Mouse (Mus musculus) neural tube, embryonic 15.5 days (tissue): Measurements from ENCODE around the gene 1700102P08Rik. TPM values are rescaled to one million over a fixed set of nuclear protein-coding genes. Genes with fewer than 3 reads are reported as not detected.
A peak's percentile ranks its signal among the peaks of the same experiment; 100 is the strongest.

Experiments used
- ATAC-seq: fragments of 200-750 bp; cut with Nextera tagmentation; 2 replicates; pipeline ENCODE4 v1.8.0; 2017; ENCODE audit warnings: mild to moderate bottlenecking, moderate TSS enrichment, moderate library complexity; ENCODE audit not compliant: low FRiP score
- H3K27ac ChIP-seq: fragments of 300-500 bp; sonication (generic); replicated peaks from 2 replicates; pipeline ENCODE4 v1.5.1; 2015; ENCODE audit warnings: mild to moderate bottlenecking, inconsistent platforms
- H3K27me3 ChIP-seq: fragments of 300-500 bp; sonication (generic); replicated peaks from 2 replicates; pipeline ENCODE4 v1.6.1; 2015; ENCODE audit warnings: inconsistent platforms
- H3K36me3 ChIP-seq: fragments of 300-500 bp; sonication (generic); 2 replicates; pipeline ENCODE4 v1.6.1; 2015; ENCODE audit warnings: inconsistent platforms
- H3K4me1 ChIP-seq: fragments of 300-500 bp; sonication (generic); 2 replicates; pipeline ENCODE4 v1.6.1; 2015; ENCODE audit warnings: inconsistent platforms
- H3K4me2 ChIP-seq: fragments of 300-500 bp; sonication (generic); 2 replicates; pipeline ENCODE4 v1.6.1; 2015; ENCODE audit warnings: inconsistent platforms, mild to moderate bottlenecking, moderate library complexity
- H3K4me3 ChIP-seq: fragments of 300-500 bp; sonication (generic); replicated peaks from 2 replicates; pipeline ENCODE4 v1.5.1; 2015; ENCODE audit warnings: mild to moderate bottlenecking, inconsistent platforms
- H3K9ac ChIP-seq: fragments of 300-500 bp; sonication (generic); replicated peaks from 2 replicates; pipeline ENCODE4 v1.6.1; 2015; ENCODE audit warnings: mild to moderate bottlenecking, inconsistent platforms
- H3K9me3 ChIP-seq: fragments of 300-500 bp; sonication (generic); replicated peaks from 2 replicates; pipeline ENCODE4 v1.6.1; 2016; ENCODE audit warnings: inconsistent platforms
- WGBS: fragments of 180-500 bp; shearing (Covaris S2); methylation state at CpG from one replicate; pipeline ENCODE4 v1.1.7; 2015; ENCODE audit warnings: mixed read lengths; 5-methylcytosine and 5-hydroxymethylcytosine counted together
- polyA plus RNA-seq: library from polyadenylated mRNA; unstranded; fragments of >200 nt; fragmentation: Nextera tagmentation; extraction: Ambion mirVana; gene quantifications from 2 replicates; pipeline ENCODE4 v1.2.1, GENCODE M21; 2015

1700102P08Rik gene
- polyA plus RNA-seq, 1 experiment from 2014 or later = 1.3 TPM

GRCm38 (mm10) chr9:108451519-108452160, 59.0 kb downstream of the 1700102P08Rik start:
- H3K27me3 ChIP-seq = no peaks in the 10 kb centered on the region
- H3K27ac ChIP-seq = peak overlapping the region; percentile 87
- WGBS = 50% methylated on average over 6 of the region's 6 CpGs
- peak overlapping the region; percentile 74 for H3K4me3 ChIP-seq
- no peak for ATAC-seq
- H3K4me1 ChIP-seq = peaks cover 50% of the 10 kb centered on the region
- peak overlapping the region; percentile 83 for H3K4me2 ChIP-seq
- H3K9ac ChIP-seq = peak overlapping the region; percentile 90
- no peaks in the 10 kb centered on the region for H3K9me3 ChIP-seq
- H3K36me3 ChIP-seq = peaks cover 18% of the 10 kb centered on the region

- H3K4me2 ChIP-seq = peak overlapping the region; percentile 83
- peak; percentile 91 for ATAC-seq
- H3K4me1 ChIP-seq = peaks cover 50% of the 10 kb centered on the region
- H3K4me3 ChIP-seq = peak overlapping the region; percentile 74
- peak overlapping the region; percentile 87 for H3K27ac ChIP-seq
- H3K27me3 ChIP-seq = no peaks in the 10 kb centered on the region
- peaks cover 17% of the 10 kb centered on the region for H3K36me3 ChIP-seq
- under 1% methylated on average over 40 of the region's 40 CpGs for WGBS
- peak overlapping the region; percentile 90 for H3K9ac ChIP-seq
- no peaks in the 10 kb centered on the region for H3K9me3 ChIP-seq
These were observed 59.8 kb downstream of the 1700102P08Rik start for GRCm38 (mm10) chr9:108452291-108452906.

GRCm38 (mm10) chr9:108452911-108453310, 60.3 kb downstream of the 1700102P08Rik start:
- peak; percentile 28 for ATAC-seq
- Histone ChIP-seq H3K27ac (peak overlapping the region; percentile 87), H3K36me3 (peaks cover 12% of the 10 kb centered on the region), H3K4me1 (peaks cover 50% of the 10 kb centered on the region), H3K9ac (peak overlapping the region; percentile 90), H3K9me3 (no peaks in the 10 kb centered on the region), H3K4me2 (peak overlapping the region; percentile 83), H3K27me3 (no peaks in the 10 kb centered on the region), H3K4me3 (peak overlapping the region; percentile 74)
- WGBS = 40% methylated on average over 6 of the region's 6 CpGs

- peak overlapping the region; percentile 90 for H3K9ac ChIP-seq
- no peaks in the 10 kb centered on the region for H3K27me3 ChIP-seq
- H3K4me1 ChIP-seq = peaks cover 50% of the 10 kb centered on the region
- H3K36me3 ChIP-seq = peaks cover 7% of the 10 kb centered on the region; the same call in 1 of the 2 replicates
- H3K27ac ChIP-seq = peak overlapping the region; percentile 87
- peak overlapping the region; percentile 83 for H3K4me2 ChIP-seq
- no peak for ATAC-seq
- WGBS = 83% methylated on average over 4 of the region's 4 CpGs
- H3K4me3 ChIP-seq = peak overlapping the region; percentile 74
- H3K9me3 ChIP-seq = no peaks in the 10 kb centered on the region
These were observed 60.9 kb downstream of the 1700102P08Rik start for GRCm38 (mm10) chr9:108453458-108453857.

GRCm38 (mm10) chr9:108454429-108454828, 61.8 kb downstream of the 1700102P08Rik start:
- no peaks in the 10 kb centered on the region for H3K27me3 ChIP-seq
- WGBS = 89% methylated on average over 6 of the region's 6 CpGs
- no peak overlapping the region; the same call in 1 of the 2 replicates for H3K27ac ChIP-seq
- H3K4me3 ChIP-seq = no peak overlapping the region
- H3K9ac ChIP-seq = no peak overlapping the region
- H3K4me1 ChIP-seq = peaks cover 44% of the 10 kb centered on the region
- no peaks in the 10 kb centered on the region for H3K9me3 ChIP-seq
- ATAC-seq = no peak
- no peaks in the 10 kb centered on the region for H3K36me3 ChIP-seq
- no peak overlapping the region for H3K4me2 ChIP-seq

GRCm38 (mm10) chr9:108455747-108456571, 63.4 kb downstream of the 1700102P08Rik start:
- no peaks in the 10 kb centered on the region for H3K9me3 ChIP-seq
- H3K4me3 ChIP-seq = no peak overlapping the region
- no peaks in the 10 kb centered on the region for H3K27me3 ChIP-seq
- no peak overlapping the region for H3K27ac ChIP-seq
- H3K36me3 ChIP-seq = no peaks in the 10 kb centered on the region
- no peak overlapping the region for H3K4me2 ChIP-seq
- no peak overlapping the region for H3K9ac ChIP-seq
- no peak for ATAC-seq
- 79% methylated on average over 12 of the region's 12 CpGs for WGBS
- peaks cover 34% of the 10 kb centered on the region for H3K4me1 ChIP-seq

- no peaks in the 10 kb centered on the region for H3K36me3 ChIP-seq
- H3K9ac ChIP-seq = no peak overlapping the region
- WGBS = 87% methylated on average over 10 of the region's 10 CpGs
- no peak overlapping the region for H3K4me2 ChIP-seq
- H3K4me3 ChIP-seq = no peak overlapping the region
- no peaks in the 10 kb centered on the region for H3K27me3 ChIP-seq
- H3K9me3 ChIP-seq = no peaks in the 10 kb centered on the region
- no peak for ATAC-seq
- peaks cover 34% of the 10 kb centered on the region for H3K4me1 ChIP-seq
- no peak overlapping the region for H3K27ac ChIP-seq
These were observed 64.3 kb downstream of the 1700102P08Rik start for GRCm38 (mm10) chr9:108456953-108457352.

GRCm38 (mm10) chr9:108459939-108460318, 67.3 kb downstream of the 1700102P08Rik start:
- Histone ChIP-seq H3K27ac (peak overlapping the region; percentile 89), H3K4me1 (peaks cover 21% of the 10 kb centered on the region), H3K4me2 (peak overlapping the region; percentile 91), H3K9me3 (no peaks in the 10 kb centered on the region), H3K36me3 (peaks cover 23% of the 10 kb centered on the region), H3K4me3 (peak overlapping the region; percentile 87), H3K9ac (no peak overlapping the region), H3K27me3 (no peaks in the 10 kb centered on the region)
- 93% methylated on average over 1 of the region's 1 CpGs for WGBS
- no peak for ATAC-seq

Other genes starting within 250 kb of the 1700102P08Rik start
- gene Bsn, start 202.4 kb upstream of the 1700102P08Rik start, polyA plus RNA-seq = 8.8 and 9.7 TPM in 2 replicates
- gene Dag1, start 128.8 kb upstream of the 1700102P08Rik start, polyA plus RNA-seq = 64.0 and 70.4 TPM in 2 replicates
- 117 and 136 TPM in 2 replicates for gene Nicn1, start 102.4 kb upstream of the 1700102P08Rik start, polyA plus RNA-seq
- 24.2 and 30.5 TPM in 2 replicates for gene Amt, start 96.0 kb upstream of the 1700102P08Rik start, polyA plus RNA-seq
- 261 and 304 TPM in 2 replicates for gene Rhoa, start 86.7 kb upstream of the 1700102P08Rik start, polyA plus RNA-seq
- 49.2 and 52.0 TPM in 2 replicates for gene Tcta, start 86.6 kb upstream of the 1700102P08Rik start, polyA plus RNA-seq
- 460 and 559 TPM in 2 replicates for gene Gpx1, start 53.9 kb upstream of the 1700102P08Rik start, polyA plus RNA-seq
- gene Usp4, start 45.0 kb upstream of the 1700102P08Rik start, polyA plus RNA-seq = 110 and 111 TPM in 2 replicates
- gene Ccdc36, start 35.7 kb downstream of the 1700102P08Rik start, polyA plus RNA-seq = 1.3 and 1.7 TPM in 2 replicates
- not detected in 2 replicates for gene BC048562, start 43.7 kb downstream of the 1700102P08Rik start, polyA plus RNA-seq
- 53.7 and 64.4 TPM in 2 replicates for gene Ccdc71, start 67.7 kb downstream of the 1700102P08Rik start, polyA plus RNA-seq
- 58.4 and 59.8 TPM in 2 replicates for gene Klhdc8b, start 68.8 kb downstream of the 1700102P08Rik start, polyA plus RNA-seq
- gene Lamb2, start 86.9 kb downstream of the 1700102P08Rik start, polyA plus RNA-seq = 17.5 and 18.8 TPM in 2 replicates
- gene Usp19, start 97.8 kb downstream of the 1700102P08Rik start, polyA plus RNA-seq = 66.1 and 68.0 TPM in 2 replicates
- 58.1 and 78.1 TPM in 2 replicates for gene Qars, start 114.9 kb downstream of the 1700102P08Rik start, polyA plus RNA-seq
- 111 and 114 TPM in 2 replicates for gene Qrich1, start 124.0 kb downstream of the 1700102P08Rik start, polyA plus RNA-seq
- gene Impdh2, start 167.5 kb downstream of the 1700102P08Rik start, polyA plus RNA-seq = 105 and 130 TPM in 2 replicates
- 75.0 and 78.2 TPM in 2 replicates for gene Ndufaf3, start 174.6 kb downstream of the 1700102P08Rik start, polyA plus RNA-seq
- 279 and 285 TPM in 2 replicates for gene Dalrd3, start 177.1 kb downstream of the 1700102P08Rik start, polyA plus RNA-seq
- gene Wdr6, start 185.9 kb downstream of the 1700102P08Rik start, polyA plus RNA-seq = 247 and 279 TPM in 2 replicates
- gene P4htm, start 204.9 kb downstream of the 1700102P08Rik start, polyA plus RNA-seq = 36.4 and 44.2 TPM in 2 replicates